8 mouse cellular contexts compared by ENCODE assay signal in the genomic region with DNA sequence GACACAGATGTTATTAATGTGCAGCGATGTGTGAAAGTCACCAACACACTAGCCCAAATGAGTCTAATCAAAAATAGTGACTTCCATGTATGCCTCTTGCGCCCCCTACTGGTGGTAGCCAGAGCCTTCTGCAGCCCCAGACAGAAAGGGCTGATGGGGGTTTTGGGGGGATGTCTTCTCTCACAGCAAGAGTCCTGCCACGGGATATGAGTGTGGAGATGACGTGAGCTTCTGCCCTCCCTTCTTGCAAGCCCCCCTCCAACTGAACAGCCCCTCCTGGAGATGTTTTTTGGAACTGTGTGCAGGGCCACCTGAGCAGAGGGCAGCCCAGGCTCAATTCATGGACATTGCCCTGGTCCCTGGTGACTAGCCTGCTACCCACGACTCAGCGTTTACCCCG. TPM values are rescaled to one million over a fixed set of nuclear protein-coding genes. Genes with fewer than 3 reads are reported as not detected.
DNase-seq lines count a peak whose midpoint lies in the region; ATAC-seq and TF ChIP-seq lines count a peak whose summit lies in the region.

No protein-coding gene starts in this region.

- TF ChIP-seq POLR2A in heart, adult 2 months (IDR thresholded peaks at IDR 0.05; ENCODE audit: insufficient read depth, low read depth, low read length), result no peak

- H3K9ac ChIP-seq in heart, adult 2 months (ENCODE audit: low read depth, low read length), result no peak overlapping the region
- no peak overlapping the region for H3K9ac ChIP-seq in embryonic facial prominence, embryonic 14.5 days (ENCODE audit: low read depth, low read length)
- H3K9ac ChIP-seq in hindbrain, postnatal 0 days (replicated peaks; ENCODE audit: low read length), result no peak overlapping the region
- no peak overlapping the region for H3K9ac ChIP-seq in midbrain, embryonic 12.5 days (replicated peaks)

- DNase-seq in heart, adult 2 months, result peak; percentile 62 to 80
- no peak for DNase-seq in heart, postnatal 25 days (ENCODE audit: low spot score)
- peak; percentile 75 for DNase-seq in adrenal gland, postnatal 25 days
- peak; percentile 68 for DNase-seq in embryonic facial prominence, embryonic 14.5 days (ENCODE audit: low spot score)
- peak; percentile 84 for DNase-seq in hindbrain, postnatal 0 days (ENCODE audit: low spot score)
- DNase-seq in left cerebral cortex, postnatal 14 days (ENCODE audit: low spot score in 2 of 2), result peak; percentile 53 to 76
- peak; percentile 54 to 85 for DNase-seq in spleen, postnatal 4 days (ENCODE audit: low spot score in 2 of 2)

- no peak overlapping the region for H3K27ac ChIP-seq in heart, adult 2 months
- no peak overlapping the region for H3K27ac ChIP-seq in embryonic facial prominence, embryonic 14.5 days (replicated peaks; ENCODE audit: low read depth, low read length)
- no peak overlapping the region for H3K27ac ChIP-seq in hindbrain, postnatal 0 days
- H3K27ac ChIP-seq in midbrain, embryonic 12.5 days (replicated peaks), result no peak overlapping the region

- intact Hi-C loops in heart, adult 2 months (cut with DNase I), result loop anchor here (1.0 to 10.0 kb wide), 4 partner anchors 17 to 911 kb away; no protein-coding TSS in a partner anchor
- intact Hi-C loops in heart, postnatal 25 days (cut with DNase I), result loop anchor here (2.0 to 10.0 kb wide), 3 partner anchors 17 to 241 kb away; no protein-coding TSS in a partner anchor
- intact Hi-C loops in left cerebral cortex, postnatal 14 days (cut with DNase I), result loop anchor here (1.0 kb wide), 2 partner anchors 36 to 64 kb away; no protein-coding TSS in a partner anchor

- peak; percentile 99; the same call in 1 of the 2 replicates for TF ChIP-seq CTCF in heart, adult 2 months (IDR thresholded peaks at IDR 0.05)
- peak; percentile 92 for TF ChIP-seq CTCF in hindbrain, postnatal 0 days (IDR thresholded peaks at IDR 0.05; ENCODE audit: low read depth)

- H3K27me3 ChIP-seq in heart, adult 2 months (ENCODE audit: control insufficient read depth, insufficient read depth, low read length), result peaks cover 3% of the 10 kb centered on the region; the same call in 1 of the 2 replicates
- H3K27me3 ChIP-seq in embryonic facial prominence, embryonic 14.5 days (replicated peaks; ENCODE audit: control insufficient read depth, insufficient read depth, low read length), result peaks cover 25% of the 10 kb centered on the region
- H3K27me3 ChIP-seq in hindbrain, postnatal 0 days (ENCODE audit: insufficient read depth, low read length), result no peaks in the 10 kb centered on the region; the same call in 1 of the 2 replicates
- H3K27me3 ChIP-seq in midbrain, embryonic 12.5 days, result peaks cover 49% of the 10 kb centered on the region

- ATAC-seq in embryonic facial prominence, embryonic 14.5 days (ENCODE audit: low read depth), result peak; percentile 41; the same call in 1 of the 2 replicates
- peak; percentile 67; the same call in 1 of the 2 replicates for ATAC-seq in hindbrain, postnatal 0 days
- peak; percentile 49; the same call in 1 of the 2 replicates for ATAC-seq in midbrain, embryonic 12.5 days (ENCODE audit: low FRiP score, low read depth)

- no peak overlapping the region for H3K4me3 ChIP-seq in heart, adult 2 months
- H3K4me3 ChIP-seq in embryonic facial prominence, embryonic 14.5 days (ENCODE audit: low read depth, low read length), result no peak overlapping the region
- H3K4me3 ChIP-seq in hindbrain, postnatal 0 days (ENCODE audit: low read length), result no peak overlapping the region
- no peak overlapping the region for H3K4me3 ChIP-seq in midbrain, embryonic 12.5 days

- peak; percentile 54; the same call in 1 of the 2 replicates for TF ChIP-seq EP300 in heart, adult 2 months (IDR thresholded peaks at IDR 0.05; ENCODE audit: insufficient read depth, low read depth, low read length)

- H3K79me2 ChIP-seq in heart, adult 2 months (replicated peaks; ENCODE audit: control insufficient read depth, insufficient read depth, low read length), result no peaks in the 10 kb centered on the region

- H3K9me3 ChIP-seq in embryonic facial prominence, embryonic 14.5 days (ENCODE audit: control insufficient read depth, low read length), result no peaks in the 10 kb centered on the region
- no peaks in the 10 kb centered on the region for H3K9me3 ChIP-seq in hindbrain, postnatal 0 days (ENCODE audit: low read length)
- H3K9me3 ChIP-seq in midbrain, embryonic 12.5 days, result no peaks in the 10 kb centered on the region

- 17% methylated on average over 7 of the region's 7 CpGs for WGBS in heart, adult 2 months
- WGBS in embryonic facial prominence, embryonic 14.5 days, result 23% methylated on average over 7 of the region's 7 CpGs
- 25% methylated on average over 7 of the region's 7 CpGs for WGBS in hindbrain, postnatal 0 days
- WGBS in midbrain, embryonic 12.5 days, result 23% methylated on average over 7 of the region's 7 CpGs

- H3K36me3 ChIP-seq in heart, adult 2 months (ENCODE audit: control insufficient read depth, insufficient read depth, low read length), result no peaks in the 10 kb centered on the region
- no peaks in the 10 kb centered on the region for H3K36me3 ChIP-seq in embryonic facial prominence, embryonic 14.5 days (ENCODE audit: control insufficient read depth, insufficient read depth, low read length)
- no peaks in the 10 kb centered on the region for H3K36me3 ChIP-seq in hindbrain, postnatal 0 days (ENCODE audit: insufficient read depth, low read length)
- H3K36me3 ChIP-seq in midbrain, embryonic 12.5 days, result no peaks in the 10 kb centered on the region

- 0 out of 2 replicates have a peak, but pooled peaks cover 2% of the 10 kb centered on the region for H3K4me1 ChIP-seq in heart, adult 2 months (ENCODE audit: control insufficient read depth, insufficient read depth, low read length)
- no peaks in the 10 kb centered on the region for H3K4me1 ChIP-seq in embryonic facial prominence, embryonic 14.5 days (ENCODE audit: control insufficient read depth, insufficient read depth, low read length)
- no peaks in the 10 kb centered on the region for H3K4me1 ChIP-seq in hindbrain, postnatal 0 days (ENCODE audit: insufficient read depth, low read length)
- H3K4me1 ChIP-seq in midbrain, embryonic 12.5 days, result no peaks in the 10 kb centered on the region; the same call in 1 of the 2 replicates

- no peak overlapping the region for H3K4me2 ChIP-seq in embryonic facial prominence, embryonic 14.5 days (ENCODE audit: low read depth, low read length)
- no peak overlapping the region for H3K4me2 ChIP-seq in hindbrain, postnatal 0 days (ENCODE audit: low read depth, low read length)
- no peak overlapping the region for H3K4me2 ChIP-seq in midbrain, embryonic 12.5 days (replicated peaks)

RNA-seq across cellular contexts. Expression of a gene that starts 7.6 kb away (rescaled TPM):
- total RNA-seq in heart, adult 2 months (2021), result 10 to 100 TPM; 17.8 to 27.4 TPM
- polyA plus RNA-seq in heart, adult 2 months (2012; rRNA removed), result 40.9 and 46.8 TPM in 2 replicates
- 10 to 100 TPM; 24.3 to 27.3 TPM for total RNA-seq in heart, postnatal 25 days (2021)
- total RNA-seq in adrenal gland, postnatal 25 days (2021), result 10.6 and 11.4 TPM in 2 replicates
- polyA plus RNA-seq in embryonic facial prominence, embryonic 14.5 days (2014; fragmentation: Nextera tagmentation; extraction: Ambion mirVana), result 2.0 and 2.1 TPM in 2 replicates
- 0.58 and 4.7 TPM in 2 replicates for total RNA-seq in hindbrain, postnatal 0 days (2014; rRNA removed)
- 2.2 and 3.1 TPM in 2 replicates for polyA plus RNA-seq in hindbrain, postnatal 0 days (2015; fragmentation: Nextera tagmentation; extraction: Ambion mirVana)
- under 1 TPM; 0.42 to 0.87 TPM for total RNA-seq in left cerebral cortex, postnatal 14 days (2021)
- 0.22 and 0.50 TPM in 2 replicates for polyA plus RNA-seq in midbrain, embryonic 12.5 days (2016; fragmentation: Nextera tagmentation; extraction: Ambion mirVana)

RNA-seq across cellular contexts. Expression of a gene that starts 11.2 kb away (rescaled TPM):
- total RNA-seq in heart, adult 2 months (2021), result 10 to 100 TPM; 31.2 to 32.7 TPM
- polyA plus RNA-seq in heart, adult 2 months (2012; rRNA removed), result 56.9 and 64.1 TPM in 2 replicates
- 10 to 100 TPM; 32.7 to 36.8 TPM for total RNA-seq in heart, postnatal 25 days (2021)
- 75.0 and 77.5 TPM in 2 replicates for total RNA-seq in adrenal gland, postnatal 25 days (2021)
- polyA plus RNA-seq in embryonic facial prominence, embryonic 14.5 days (2014; fragmentation: Nextera tagmentation; extraction: Ambion mirVana), result 95.1 and 103 TPM in 2 replicates
- 86.9 and 115 TPM in 2 replicates for total RNA-seq in hindbrain, postnatal 0 days (2014; rRNA removed)
- polyA plus RNA-seq in hindbrain, postnatal 0 days (2015; fragmentation: Nextera tagmentation; extraction: Ambion mirVana), result 125 and 129 TPM in 2 replicates
- 10 to 100 TPM; 53.3 to 58.2 TPM for total RNA-seq in left cerebral cortex, postnatal 14 days (2021)
- polyA plus RNA-seq in midbrain, embryonic 12.5 days (2016; fragmentation: Nextera tagmentation; extraction: Ambion mirVana), result 117 and 122 TPM in 2 replicates
